Mouse (Mus musculus) heart, postnatal 25 days (tissue): ENCODE measurements at regions not wholly inside any gene's neighbourhood (a gene's known extent, or its start where the extent isn't known, plus 50 kb on each side); places are given as distances from the start of the nearest gene placed in this dataset.

Experiments used
- DNase-seq: peaks from one replicate; pipeline ENCODE4 v3.0.0; 2022; ENCODE audit warnings: low spot score
- intact Hi-C: fragments of 180-260 bp; cut with DNase I; formaldehyde crosslinking; loops from one replicate; pipeline ENCODE4 v1.15.1; 2025

- intact Hi-C loops, result no loop called here
- DNase-seq, result no peak
These were observed 157.1 kb upstream of the Ankrd55 start for GRCm38 (mm10) chr13:112131191-112131590.

GRCm38 (mm10) chr13:112133736-112134135 is 154.5 kb upstream of the Ankrd55 start:
- intact Hi-C loops, result no loop called here
- no peak for DNase-seq

- no peak for DNase-seq
- intact Hi-C loops, result no loop called here
These were observed 153.6 kb upstream of the Ankrd55 start for GRCm38 (mm10) chr13:112134701-112135100.

GRCm38 (mm10) chr13:112135777-112136176 is 152.5 kb upstream of the Ankrd55 start:
- intact Hi-C loops, result no loop called here
- DNase-seq, result no peak

GRCm38 (mm10) chr13:112136850-112137249 is 151.4 kb upstream of the Ankrd55 start:
- DNase-seq, result no peak
- intact Hi-C loops, result no loop called here

- intact Hi-C loops, result no loop called here
- DNase-seq, result no peak
These were observed 147.4 kb upstream of the Ankrd55 start for GRCm38 (mm10) chr13:112140871-112141270.

- intact Hi-C loops, result no loop called here
- no peak for DNase-seq
These were observed 143.6 kb upstream of the Ankrd55 start for GRCm38 (mm10) chr13:112144393-112145348.

GRCm38 (mm10) chr13:112152614-112153550 is 135.4 kb upstream of the Ankrd55 start:
- intact Hi-C loops, result no loop called here
- DNase-seq, result no peak

- DNase-seq, result no peak
- intact Hi-C loops, result no loop called here
These were observed 134.5 kb upstream of the Ankrd55 start for GRCm38 (mm10) chr13:112153681-112154127.

GRCm38 (mm10) chr13:112159430-112160172 is 128.7 kb upstream of the Ankrd55 start:
- DNase-seq, result no peak
- intact Hi-C loops, result loop anchor here (5.0 kb wide), 2 partner anchors 37 to 72 kb away; no protein-coding TSS in a partner anchor

- peak; percentile 54 for DNase-seq
- intact Hi-C loops, result loop anchor here (5.0 kb wide), 2 partner anchors 38 to 73 kb away; no protein-coding TSS in a partner anchor
These were observed 128.0 kb upstream of the Ankrd55 start for GRCm38 (mm10) chr13:112160173-112160641.

- intact Hi-C loops, result loop anchor here (5.0 kb wide), 2 partner anchors 38 to 73 kb away; no protein-coding TSS in a partner anchor
These were observed 127.5 kb upstream of the Ankrd55 start for GRCm38 (mm10) chr13:112160726-112161125.

GRCm38 (mm10) chr13:112161886-112162285 is 126.4 kb upstream of the Ankrd55 start:
- DNase-seq, result no peak
- intact Hi-C loops, result loop anchor here (2.0 to 5.0 kb wide), 3 partner anchors 35 to 75 kb away; no protein-coding TSS in a partner anchor

More at GRCm38 (mm10) chr13:112160726-112161125, 127.5 kb upstream of the Ankrd55 start:
- DNase-seq, result no peak

GRCm38 (mm10) chr13:112165921-112166320 is 122.3 kb upstream of the Ankrd55 start:
- DNase-seq, result no peak
- intact Hi-C loops, result no loop called here

- intact Hi-C loops, result no loop called here
- DNase-seq, result no peak
These were observed 121.9 kb upstream of the Ankrd55 start for GRCm38 (mm10) chr13:112166338-112166802.

GRCm38 (mm10) chr13:112168468-112168867 is 119.8 kb upstream of the Ankrd55 start:
- intact Hi-C loops, result no loop called here
- no peak for DNase-seq

- intact Hi-C loops, result no loop called here
- no peak for DNase-seq
These were observed 117.4 kb upstream of the Ankrd55 start for GRCm38 (mm10) chr13:112170872-112171271.

GRCm38 (mm10) chr13:112171940-112172715 is 116.1 kb upstream of the Ankrd55 start:
- no peak for DNase-seq
- intact Hi-C loops, result no loop called here
